Mouse (Mus musculus) spleen, adult 18-20 months (tissue): ENCODE measurements around the gene Ppp1cc.
A peak's percentile ranks its signal among the peaks of the same experiment; 100 is the strongest.

ENCODE experiments used
- DNase-seq, 2 experiments: peaks; one replicate each; pipeline ENCODE4 v3.0.0; 2022; ENCODE audit warnings: mixed read lengths in 2 of 2

Gene Ppp1cc

GRCm38 (mm10) chr5:122218109-122218905 is 60.2 kb downstream of the Ppp1cc start:
- DNase-seq: no peak

GRCm38 (mm10) chr5:122218928-122219327 is 60.9 kb downstream of the Ppp1cc start:
- peak in 1 of 2 experiments; percentile 39 for DNase-seq

GRCm38 (mm10) chr5:122219655-122220629 is 61.9 kb downstream of the Ppp1cc start:
- DNase-seq: peak; percentile 73 to 91

- DNase-seq: no peak
These were observed 63.0 kb downstream of the Ppp1cc start for GRCm38 (mm10) chr5:122221085-122221484.

DNA sequence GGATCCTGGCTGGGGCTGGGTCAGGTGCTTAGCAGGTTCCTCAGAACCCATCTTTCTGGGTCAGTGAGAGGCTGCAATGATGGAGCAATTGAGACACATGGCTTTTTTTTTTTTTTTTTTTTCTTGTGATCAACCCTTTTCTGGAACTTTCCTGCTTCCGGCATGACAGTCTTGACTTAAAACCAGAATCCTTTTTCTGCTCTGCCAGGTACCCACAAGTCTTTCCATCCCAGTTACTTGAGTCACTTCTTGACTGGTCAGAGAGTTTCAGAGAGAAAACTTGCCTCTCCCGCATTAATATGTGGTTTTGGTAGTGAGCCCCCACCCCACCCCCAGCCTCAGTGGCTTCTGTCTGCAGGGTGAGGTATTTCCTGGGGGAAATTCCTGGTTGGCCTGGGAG is 66.2 kb downstream of the Ppp1cc start:
- DNase-seq: no peak
